10 mouse cellular contexts compared by ENCODE assay signal in genomic region chr16:57550817-57551216, GRCm38 (mm10). TPM values are rescaled to one million over a fixed set of nuclear protein-coding genes. Genes with fewer than 3 reads are reported as not detected.
A peak's percentile ranks its signal among the peaks of the same experiment; 100 is the strongest.
DNase-seq lines count a peak whose midpoint lies in the region; ATAC-seq and TF ChIP-seq lines count a peak whose summit lies in the region.
"Had no signal": no experiment of that assay in that cellular context is flagged by ENCODE, and none has a peak within 500 bp of the region (broad histone marks: within the 10 kb centered on the region; RNA-seq: fewer than 3 reads in every experiment).

No protein-coding gene starts in this region.

- no peaks in the 10 kb centered on the region for H3K36me3 ChIP-seq in hindbrain, embryonic 12.5 days
- no peaks in the 10 kb centered on the region for H3K36me3 ChIP-seq in hindbrain, postnatal 0 days (ENCODE audit: insufficient read depth, low read length)
- H3K36me3 ChIP-seq in spleen, adult 2 months (ENCODE audit: control insufficient read depth, insufficient read depth, low read length), result peaks cover 11% of the 10 kb centered on the region
- no peaks in the 10 kb centered on the region for H3K36me3 ChIP-seq in intestine, postnatal 0 days (ENCODE audit: control insufficient read depth, insufficient read depth)
- H3K36me3 ChIP-seq in stomach, postnatal 0 days (ENCODE audit: control insufficient read depth, insufficient read depth, low read length), result no peaks in the 10 kb centered on the region
- H3K36me3 ChIP-seq: midbrain, embryonic 10.5 days had no signal

- H3K27ac ChIP-seq in hindbrain, embryonic 12.5 days, result no peak overlapping the region
- no peak overlapping the region for H3K27ac ChIP-seq in hindbrain, postnatal 0 days
- peak overlapping the region; percentile 74 for H3K27ac ChIP-seq in spleen, adult 2 months (ENCODE audit: insufficient read depth, low read length)
- H3K27ac ChIP-seq in intestine, postnatal 0 days (ENCODE audit: low read depth, low read length), result no peak overlapping the region
- H3K27ac ChIP-seq in stomach, postnatal 0 days (replicated peaks), result peak overlapping the region; percentile 3
- H3K27ac ChIP-seq: midbrain, embryonic 10.5 days had no signal

- 0 out of 2 replicates have a peak overlapping the region, but pooled peaks have one; percentile 8 for H3K4me2 ChIP-seq in hindbrain, embryonic 12.5 days (replicated peaks)
- H3K4me2 ChIP-seq in hindbrain, postnatal 0 days (ENCODE audit: low read depth, low read length), result no peak overlapping the region
- peak overlapping the region; percentile 83 for H3K4me2 ChIP-seq in intestine, postnatal 0 days (replicated peaks; ENCODE audit: low read depth)
- H3K4me2 ChIP-seq in stomach, postnatal 0 days (replicated peaks; ENCODE audit: low read depth), result peak overlapping the region; percentile 52

- no peak for ATAC-seq in hindbrain, embryonic 12.5 days (ENCODE audit: low FRiP score)
- no peak for ATAC-seq in hindbrain, postnatal 0 days
- no peak for ATAC-seq in intestine, postnatal 0 days
- ATAC-seq in stomach, postnatal 0 days (ENCODE audit: low FRiP score, low TSS enrichment), result no peak

- 22% methylated on average over 2 of the region's 2 CpGs for WGBS in hindbrain, embryonic 12.5 days
- 72% methylated on average over 2 of the region's 2 CpGs for WGBS in hindbrain, postnatal 0 days
- 51% methylated on average over 2 of the region's 2 CpGs for WGBS in spleen, adult 2 months
- 50% methylated on average over 2 of the region's 2 CpGs for WGBS in intestine, postnatal 0 days
- WGBS in stomach, postnatal 0 days, result 17% methylated on average over 2 of the region's 2 CpGs

- peaks cover 2% of the 10 kb centered on the region; the same call in 1 of the 2 replicates for H3K4me1 ChIP-seq in hindbrain, embryonic 12.5 days
- H3K4me1 ChIP-seq in hindbrain, postnatal 0 days (ENCODE audit: insufficient read depth, low read length), result no peaks in the 10 kb centered on the region
- H3K4me1 ChIP-seq in spleen, adult 2 months (ENCODE audit: control insufficient read depth, insufficient read depth, insufficient read length), result peaks cover 28% of the 10 kb centered on the region
- H3K4me1 ChIP-seq in intestine, postnatal 0 days (replicated peaks; ENCODE audit: control insufficient read depth, insufficient read depth, low read length), result peaks cover 11% of the 10 kb centered on the region
- peaks cover 5% of the 10 kb centered on the region; the same call in 1 of the 2 replicates for H3K4me1 ChIP-seq in stomach, postnatal 0 days (replicated peaks; ENCODE audit: control insufficient read depth, insufficient read depth)

- no peak overlapping the region for H3K9ac ChIP-seq in hindbrain, embryonic 12.5 days
- no peak overlapping the region for H3K9ac ChIP-seq in hindbrain, postnatal 0 days (replicated peaks; ENCODE audit: low read length)
- H3K9ac ChIP-seq in intestine, postnatal 0 days (ENCODE audit: low read depth, low read length), result peak overlapping the region; percentile 50; the same call in 1 of the 2 replicates
- H3K9ac ChIP-seq in stomach, postnatal 0 days (ENCODE audit: low read length), result peak overlapping the region; percentile 5; the same call in 1 of the 2 replicates

- DNase-seq in hindbrain, postnatal 0 days (ENCODE audit: low spot score), result no peak
- DNase-seq in spleen, adult 2 months (ENCODE audit: low read depth in 1 of 2, low spot score in 2 of 2), result no peak
- no peak for DNase-seq in spleen, adult 18-20 months
- DNase-seq in stomach, postnatal 0 days (ENCODE audit: low spot score), result no peak
- no peak for DNase-seq in right cerebral cortex, postnatal 36 days (ENCODE audit: low spot score in 2 of 2)
- no peak for DNase-seq in gastrocnemius, postnatal 14 days
- DNase-seq: cerebellum, postnatal 14 days had no signal

- TF ChIP-seq POLR2A in spleen, adult 2 months (IDR thresholded peaks at IDR 0.05; ENCODE audit: low read depth, low read length), result no peak

- TF ChIP-seq CTCF in hindbrain, postnatal 0 days (IDR thresholded peaks at IDR 0.05; ENCODE audit: low read depth), result no peak
- no peak for TF ChIP-seq CTCF in spleen, adult 2 months (IDR thresholded peaks at IDR 0.05; ENCODE audit: extremely low read depth, insufficient read depth, insufficient read length, insufficient replicate concordance)
- no peak for TF ChIP-seq CTCF in intestine, postnatal 0 days (IDR thresholded peaks at IDR 0.05; ENCODE audit: low read depth)
- no peak for TF ChIP-seq CTCF in stomach, postnatal 0 days (IDR thresholded peaks at IDR 0.05; ENCODE audit: low read depth)

- H3K4me3 ChIP-seq in hindbrain, embryonic 12.5 days, result no peak overlapping the region
- no peak overlapping the region for H3K4me3 ChIP-seq in hindbrain, postnatal 0 days (ENCODE audit: low read length)
- peak overlapping the region; percentile 56 for H3K4me3 ChIP-seq in spleen, adult 2 months (ENCODE audit: extremely low read depth, insufficient read depth, insufficient read length)
- H3K4me3 ChIP-seq in intestine, postnatal 0 days (ENCODE audit: low read depth, low read length), result peak overlapping the region; percentile 34
- peak overlapping the region; percentile 27 for H3K4me3 ChIP-seq in stomach, postnatal 0 days (ENCODE audit: low read depth, low read length)

- intact Hi-C loops in gastrocnemius, postnatal 14 days (cut with DNase I; ENCODE audit: low total_unique reads), result no loop called here

- H3K9me3 ChIP-seq in hindbrain, embryonic 12.5 days (replicated peaks), result no peaks in the 10 kb centered on the region
- no peaks in the 10 kb centered on the region for H3K9me3 ChIP-seq in hindbrain, postnatal 0 days (ENCODE audit: low read length)
- H3K9me3 ChIP-seq in intestine, postnatal 0 days (ENCODE audit: control insufficient read depth), result no peaks in the 10 kb centered on the region
- H3K9me3 ChIP-seq in stomach, postnatal 0 days (ENCODE audit: control insufficient read depth, low read length), result no peaks in the 10 kb centered on the region
- H3K9me3 ChIP-seq: midbrain, embryonic 10.5 days had no signal

- no peak for TF ChIP-seq EP300 in stomach, postnatal 0 days (optimal IDR thresholded peaks at IDR 0.05)

- no peaks in the 10 kb centered on the region for H3K27me3 ChIP-seq in hindbrain, embryonic 12.5 days
- H3K27me3 ChIP-seq in hindbrain, postnatal 0 days (ENCODE audit: insufficient read depth, low read length), result no peaks in the 10 kb centered on the region
- H3K27me3 ChIP-seq in spleen, adult 2 months (ENCODE audit: control insufficient read depth, insufficient read depth, low read length), result no peaks in the 10 kb centered on the region
- H3K27me3 ChIP-seq in intestine, postnatal 0 days (replicated peaks; ENCODE audit: control insufficient read depth, insufficient read depth, low read length), result no peaks in the 10 kb centered on the region
- H3K27me3 ChIP-seq in stomach, postnatal 0 days (ENCODE audit: control insufficient read depth, insufficient read depth, low read length), result no peaks in the 10 kb centered on the region

RNA-seq across cellular contexts. Expression of gene Cmss1, which starts 55.8 kb away (rescaled TPM):
- 37.1 and 40.5 TPM in 2 replicates for polyA plus RNA-seq in hindbrain, embryonic 12.5 days (2016; fragmentation: Nextera tagmentation; extraction: Ambion mirVana)
- 8.6 and 17.7 TPM in 2 replicates for total RNA-seq in hindbrain, postnatal 0 days (2014; rRNA removed)
- 42.5 and 43.4 TPM in 2 replicates for polyA plus RNA-seq in hindbrain, postnatal 0 days (2015; fragmentation: Nextera tagmentation; extraction: Ambion mirVana)
- 3.0 and 3.4 TPM in 2 replicates for polyA plus RNA-seq in spleen, adult 2 months (2012; rRNA removed)
- polyA plus RNA-seq in intestine, postnatal 0 days (2015; fragmentation: Nextera tagmentation; extraction: Ambion mirVana), result 19.1 and 19.9 TPM in 2 replicates
- polyA plus RNA-seq in stomach, postnatal 0 days (2015; fragmentation: Nextera tagmentation; extraction: Ambion mirVana), result 24.5 and 26.5 TPM in 2 replicates
- 10 to 100 TPM; 19.3 to 21.9 TPM for total RNA-seq in gastrocnemius, postnatal 14 days (2021)

Comparison
In these comparisons a context has a peak if more than half of its experiments do, and no peak if none do; other contexts are left out.
1. H3K27ac ChIP-seq: peak in spleen, adult 2 months (single experiment) and stomach, postnatal 0 days (single experiment); none in hindbrain, embryonic 12.5 days (single experiment), hindbrain, postnatal 0 days (single experiment) and intestine, postnatal 0 days (single experiment).
2. H3K4me3 ChIP-seq: peak in spleen, adult 2 months (single experiment), intestine, postnatal 0 days (single experiment) and stomach, postnatal 0 days (single experiment); none in hindbrain, embryonic 12.5 days (single experiment) and hindbrain, postnatal 0 days (single experiment).
3. H3K9ac ChIP-seq: peak in intestine, postnatal 0 days (single experiment) and stomach, postnatal 0 days (single experiment); none in hindbrain, embryonic 12.5 days (single experiment) and hindbrain, postnatal 0 days (single experiment).